Mouse (Mus musculus) G1E-ER4 (cell line): ENCODE measurements around the gene Aldh3b3. TPM values are rescaled to one million over a fixed set of nuclear protein-coding genes. Genes with fewer than 3 reads are reported as not detected.

Source experiments
- GATA1 ChIP-seq: IDR thresholded peaks from one replicate; pipeline ENCODE4 v1.8.0; 2012; ENCODE audit warnings: low read length, inconsistent platforms
- polyA plus RNA-seq: library from polyadenylated mRNA; stranded (reverse); fragments of >175 nt; gene quantifications from 2 replicates; pipeline ENCODE4 v1.2.3, GENCODE M21; 2012

Gene Aldh3b3
- not detected in 2 replicates for polyA plus RNA-seq

DNA sequence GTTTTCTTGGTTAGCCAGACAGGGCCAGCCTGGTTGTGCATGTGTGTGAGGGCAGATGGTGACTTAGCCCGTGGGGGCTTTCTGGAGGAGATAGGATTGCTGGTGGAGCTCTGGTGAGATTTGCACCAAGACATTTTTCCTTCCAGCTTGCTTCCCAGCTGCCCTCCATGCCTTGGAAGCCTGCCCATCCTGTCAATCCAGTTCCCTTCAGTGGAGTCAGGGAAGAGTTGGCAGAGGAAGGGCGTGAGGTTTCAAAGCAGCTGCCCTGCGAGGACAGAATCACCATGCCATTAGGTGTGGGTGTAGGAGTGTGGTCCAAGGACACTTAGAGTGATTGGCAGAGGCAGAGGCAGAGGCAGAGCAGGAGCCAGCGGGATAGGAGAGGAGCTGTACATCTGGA is at the start of gene Aldh3b3:
Gene Aldh3b3 (plus strand): TSS at position 176 of the 400 bp plus-strand sequence.
- TF ChIP-seq GATA1: no peak

GRCm38 (mm10) chr19:3910206-3910605 is 48.2 kb upstream of the Aldh3b3 start:
- no peak for TF ChIP-seq GATA1

DNA sequence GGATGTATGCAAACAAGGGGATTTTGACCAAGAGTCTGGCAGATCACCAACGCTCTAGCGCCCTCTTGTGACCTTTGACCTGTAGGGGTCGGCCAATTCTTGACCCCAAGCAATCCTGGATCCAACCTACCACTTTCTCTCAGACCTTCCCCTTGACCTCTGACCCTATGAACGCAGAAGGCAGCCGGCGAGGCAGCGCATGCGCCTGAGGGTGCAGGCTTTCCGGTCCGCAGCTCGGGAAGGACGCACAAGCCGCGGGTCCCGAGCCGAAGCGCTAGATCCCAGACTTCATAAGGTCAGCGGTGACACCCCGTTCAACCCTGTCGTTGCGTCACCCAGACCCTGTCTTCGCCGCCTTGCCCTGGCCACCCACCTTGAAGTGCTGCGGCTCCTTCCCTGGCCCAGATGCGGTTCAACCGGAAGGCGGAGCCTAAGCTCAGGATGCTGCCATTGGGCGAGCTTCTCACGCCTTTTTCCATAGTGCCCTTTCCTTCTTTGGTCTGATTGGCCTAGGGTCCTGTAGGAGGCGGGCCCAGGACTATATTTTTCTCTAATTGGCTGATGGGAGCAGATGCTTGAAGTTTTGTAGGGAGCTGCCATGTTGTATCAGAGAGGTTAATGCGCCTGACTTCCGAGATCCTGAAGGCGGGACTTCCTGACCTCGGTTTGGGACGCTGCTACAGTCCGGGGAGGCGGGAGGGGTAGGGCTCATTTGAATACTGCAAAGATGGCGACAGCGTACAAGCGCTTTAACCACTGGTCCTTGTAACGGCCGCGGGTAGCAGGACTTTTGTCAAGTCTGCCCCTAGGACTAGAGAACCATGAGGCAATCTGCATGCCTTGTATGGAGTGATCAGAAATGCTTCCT is 45.9 kb upstream of the Aldh3b3 start, which contains the start of gene Ndufs8:
Gene Ndufs8 (minus strand): TSS at position 438 of the 868 bp plus-strand sequence.
- no peak for TF ChIP-seq GATA1

GRCm38 (mm10) chr19:3913692-3914091 is 44.8 kb upstream of the Aldh3b3 start:
- TF ChIP-seq GATA1: no peak

DNA sequence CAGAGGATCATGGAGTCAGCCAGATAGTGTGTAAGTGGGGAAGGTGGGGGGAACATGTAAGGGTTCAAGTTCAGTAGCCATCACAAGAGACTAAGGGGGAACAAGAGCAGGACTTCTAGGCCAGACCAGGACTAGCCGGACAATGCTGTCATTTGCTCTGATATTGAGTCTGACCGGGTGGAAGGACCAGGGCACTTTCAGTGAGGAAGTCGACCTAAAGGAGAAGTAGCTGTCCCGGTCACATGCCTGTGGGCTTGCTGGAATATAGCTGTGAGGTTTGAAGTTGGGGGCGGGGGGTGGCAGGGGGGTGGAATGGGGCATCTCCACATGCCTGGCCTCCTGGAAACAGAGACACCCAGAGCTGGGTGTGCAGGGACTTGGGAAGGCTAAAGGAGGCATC is 43.9 kb upstream of the Aldh3b3 start:
- no peak for TF ChIP-seq GATA1

DNA sequence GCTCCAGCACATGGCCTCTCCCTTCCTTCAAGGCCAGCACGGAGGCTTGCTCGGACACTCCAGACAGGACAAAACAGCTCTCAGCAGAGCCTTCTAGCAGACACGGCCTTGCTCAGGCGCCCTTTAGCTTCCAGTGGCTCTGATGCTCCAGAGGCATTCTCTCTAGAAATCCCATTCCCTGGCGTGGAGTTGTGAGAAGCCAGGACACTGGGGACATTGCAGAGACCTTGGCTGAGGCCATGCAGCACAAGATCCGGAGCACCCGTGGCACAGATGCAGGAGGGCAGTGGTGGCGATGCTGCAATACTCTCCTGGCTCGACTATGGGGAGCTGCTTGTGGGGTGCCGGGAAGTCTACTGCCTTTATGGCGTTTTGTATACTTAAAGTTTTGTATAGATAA is 41.7 kb upstream of the Aldh3b3 start:
- no peak for TF ChIP-seq GATA1

DNA sequence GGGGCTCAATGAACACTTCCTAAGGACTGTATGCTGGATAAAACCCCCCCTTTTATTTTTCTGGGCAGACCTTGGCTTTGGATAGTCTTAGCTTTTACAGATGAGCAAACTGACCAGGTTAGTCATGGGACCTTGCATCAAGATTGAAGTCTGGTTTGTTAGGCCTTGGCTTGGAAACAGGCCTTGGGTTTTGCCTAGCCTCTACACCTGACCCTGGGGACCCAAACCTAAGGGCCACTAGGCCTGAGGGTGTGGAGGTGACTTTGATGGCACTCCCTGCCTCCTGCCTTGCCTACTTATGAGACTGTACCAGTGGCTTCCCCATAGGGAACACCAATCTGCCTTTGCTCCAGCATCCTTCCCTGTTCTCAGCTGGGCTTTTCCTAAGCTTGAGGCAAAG is 38.5 kb upstream of the Aldh3b3 start:
- no peak for TF ChIP-seq GATA1

DNA sequence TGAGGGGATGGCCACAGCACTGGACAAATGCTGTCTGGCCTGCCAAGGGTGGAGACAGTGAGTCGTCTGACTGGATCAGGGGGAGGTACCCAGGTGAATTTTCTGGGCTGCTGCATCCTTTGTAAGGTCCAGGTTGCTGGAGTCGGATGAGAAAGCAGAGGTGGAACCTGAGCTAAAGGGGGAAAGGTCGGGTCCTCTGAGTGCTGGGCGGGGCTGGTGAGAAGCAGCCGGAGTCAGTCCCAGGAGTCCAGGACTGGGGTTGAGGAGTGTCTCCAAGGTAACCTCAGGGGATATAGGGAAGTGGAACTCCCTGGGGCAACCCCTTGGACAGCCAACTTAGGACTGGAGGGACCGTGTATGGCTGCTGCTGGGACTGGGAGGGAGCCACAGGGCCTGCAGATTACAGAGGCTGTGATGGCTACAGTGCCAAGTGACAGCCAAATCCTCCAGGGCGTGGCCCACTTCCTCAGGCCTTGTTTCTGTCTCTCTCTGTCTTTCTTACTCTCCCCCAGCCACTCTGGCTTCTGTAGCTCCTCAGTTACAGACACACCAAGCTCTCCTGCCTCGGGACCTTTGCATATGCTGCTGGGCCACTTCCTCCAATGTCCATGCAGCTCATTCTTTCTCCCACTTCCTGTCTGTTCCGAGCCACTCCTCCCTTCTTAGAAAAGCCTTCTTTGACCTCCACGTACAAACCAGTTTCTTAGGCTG is 35.6 kb upstream of the Aldh3b3 start:
- no peak for TF ChIP-seq GATA1

GRCm38 (mm10) chr19:3923586-3923985 is 34.9 kb upstream of the Aldh3b3 start:
- no peak for TF ChIP-seq GATA1

GRCm38 (mm10) chr19:3924190-3924589 is 34.3 kb upstream of the Aldh3b3 start:
- TF ChIP-seq GATA1: no peak

DNA sequence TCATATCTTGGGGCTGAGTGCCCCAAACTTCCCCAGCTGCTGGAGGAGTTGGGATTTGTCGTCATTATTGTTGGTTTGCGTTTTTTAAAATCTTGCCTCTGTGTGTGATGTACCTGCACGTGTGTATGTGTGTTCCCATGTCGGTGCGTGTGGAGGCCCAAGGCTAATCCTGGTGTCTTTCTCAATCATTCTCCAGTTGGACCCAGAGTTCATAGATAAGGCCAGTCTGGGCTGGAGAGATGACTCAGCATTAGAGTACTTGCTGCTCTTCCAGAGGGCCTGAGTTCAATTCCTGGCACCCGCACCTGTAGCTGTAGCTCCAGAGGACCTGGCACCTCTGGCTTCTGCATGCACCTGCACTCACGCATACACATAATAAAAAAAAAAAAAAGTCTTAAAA is 33.6 kb upstream of the Aldh3b3 start:
- no peak for TF ChIP-seq GATA1

GRCm38 (mm10) chr19:3925859-3926258 is 32.6 kb upstream of the Aldh3b3 start:
- TF ChIP-seq GATA1: no peak

GRCm38 (mm10) chr19:3926279-3926678 is 32.2 kb upstream of the Aldh3b3 start:
- TF ChIP-seq GATA1: no peak

- no peak for TF ChIP-seq GATA1
Observed at GRCm38 (mm10) chr19:3926685-3927084, 31.8 kb upstream of the Aldh3b3 start.

DNA sequence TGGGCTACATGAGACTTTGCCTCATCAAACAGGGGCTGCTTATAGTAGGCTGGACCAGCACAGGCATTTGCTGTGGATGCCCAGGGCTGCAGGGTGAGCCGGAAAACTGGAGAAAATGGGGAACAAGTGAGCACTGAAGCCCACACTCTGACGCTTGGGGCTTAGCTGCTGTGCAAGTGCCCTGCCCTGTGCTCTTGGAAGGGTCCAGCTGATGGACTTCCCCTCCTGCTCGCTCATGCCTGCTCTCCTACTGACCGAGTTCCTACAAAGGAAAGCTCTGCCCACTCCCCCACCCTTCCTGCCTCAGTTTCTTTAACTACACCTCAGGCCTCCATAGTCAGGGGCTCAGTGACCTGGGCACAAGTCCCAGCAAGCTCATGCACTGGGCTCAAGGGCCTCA is 30.5 kb upstream of the Aldh3b3 start:
- TF ChIP-seq GATA1: no peak

DNA sequence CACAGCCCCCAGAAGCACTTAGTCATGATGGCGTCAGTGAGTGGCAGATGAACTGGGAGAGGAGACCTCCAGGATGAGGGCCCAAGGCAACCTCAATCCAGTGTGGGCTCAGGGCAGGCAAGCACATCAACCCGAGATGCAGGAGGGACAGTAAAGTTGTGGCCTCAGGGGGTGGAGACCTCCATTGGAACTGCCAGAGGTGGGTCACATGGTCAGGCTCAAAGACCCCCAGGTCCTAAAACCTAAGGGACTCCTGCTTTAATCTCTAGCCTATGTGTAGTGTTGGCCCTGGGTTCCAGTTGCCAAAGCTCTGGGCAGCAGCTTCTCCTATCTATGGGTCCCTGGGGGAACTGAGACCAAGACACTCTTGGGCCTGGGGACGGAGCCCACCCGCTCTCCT is 29.7 kb upstream of the Aldh3b3 start:
- no peak for TF ChIP-seq GATA1
